Mouse (Mus musculus): ENCODE measurements around the gene Ppp1r2. TPM values are rescaled to one million over a fixed set of nuclear protein-coding genes. Genes with fewer than 3 reads are reported as not detected.

Gene Ppp1r2
- polyA plus RNA-seq, 1 experiment from 2014 or later: 86.4 TPM

GRCm38 (mm10) chr16:31299164-31299959 is 24.3 kb upstream of the Ppp1r2 start:
- WGBS: 32% methylated on average over 11 of the region's 11 CpGs
- peaks cover 16% of the 10 kb centered on the region for H3K4me1 ChIP-seq (ENCODE audit: control insufficient read depth, insufficient read depth, low read length)
- no peak overlapping the region for H3K4me3 ChIP-seq (replicated peaks; ENCODE audit: low read length)
- no peaks in the 10 kb centered on the region for H3K27me3 ChIP-seq (ENCODE audit: control insufficient read depth, insufficient read depth, low read length)
- H3K9ac ChIP-seq (ENCODE audit: low read length): no peak overlapping the region
- H3K4me2 ChIP-seq (ENCODE audit: low read depth, low read length): no peak overlapping the region
- no peak overlapping the region for H3K27ac ChIP-seq (ENCODE audit: low read length)
- H3K9me3 ChIP-seq (replicated peaks; ENCODE audit: control insufficient read depth, low read length): no peaks in the 10 kb centered on the region
- ATAC-seq (ENCODE audit: insufficient read depth, low FRiP score): no peak
- no peaks in the 10 kb centered on the region for H3K36me3 ChIP-seq (ENCODE audit: control insufficient read depth, insufficient read depth, low read length)

GRCm38 (mm10) chr16:31297113-31297512 is 22.0 kb upstream of the Ppp1r2 start:
- no peak for ATAC-seq (ENCODE audit: insufficient read depth, low FRiP score)

GRCm38 (mm10) chr16:31293761-31294160 is 18.7 kb upstream of the Ppp1r2 start:
- H3K4me2 ChIP-seq (ENCODE audit: low read depth, low read length): no peak overlapping the region
- no peaks in the 10 kb centered on the region for H3K9me3 ChIP-seq (replicated peaks; ENCODE audit: control insufficient read depth, low read length)
- WGBS: 56% methylated on average over 4 of the region's 4 CpGs
- no peak overlapping the region for H3K27ac ChIP-seq (ENCODE audit: low read length)
- ATAC-seq (ENCODE audit: insufficient read depth, low FRiP score): no peak
- peaks cover 10% of the 10 kb centered on the region for H3K4me1 ChIP-seq (ENCODE audit: control insufficient read depth, insufficient read depth, low read length)
- no peaks in the 10 kb centered on the region for H3K36me3 ChIP-seq (ENCODE audit: control insufficient read depth, insufficient read depth, low read length)
- no peaks in the 10 kb centered on the region for H3K27me3 ChIP-seq (ENCODE audit: control insufficient read depth, insufficient read depth, low read length)
- no peak overlapping the region for H3K4me3 ChIP-seq (replicated peaks; ENCODE audit: low read length)
- no peak overlapping the region for H3K9ac ChIP-seq (ENCODE audit: low read length)

More at GRCm38 (mm10) chr16:31297113-31297512, 22.0 kb upstream of the Ppp1r2 start:
- Histone ChIP-seq H3K4me3 (replicated peaks; ENCODE audit: low read length) (no peak overlapping the region), H3K4me2 (ENCODE audit: low read depth, low read length) (no peak overlapping the region), H3K9ac (ENCODE audit: low read length) (no peak overlapping the region), H3K9me3 (replicated peaks; ENCODE audit: control insufficient read depth, low read length) (no peaks in the 10 kb centered on the region), H3K27me3 (ENCODE audit: control insufficient read depth, insufficient read depth, low read length) (no peaks in the 10 kb centered on the region), H3K27ac (ENCODE audit: low read length) (no peak overlapping the region), H3K36me3 (ENCODE audit: control insufficient read depth, insufficient read depth, low read length) (no peaks in the 10 kb centered on the region), H3K4me1 (ENCODE audit: control insufficient read depth, insufficient read depth, low read length) (peaks cover 16% of the 10 kb centered on the region)
- WGBS: 88% methylated on average over 7 of the region's 7 CpGs

- Histone ChIP-seq H3K4me2 (ENCODE audit: low read depth, low read length) (peak overlapping the region; percentile 31; the same call in 1 of the 2 replicates), H3K9ac (ENCODE audit: low read length) (no peak overlapping the region), H3K27ac (ENCODE audit: low read length) (peak overlapping the region; percentile 86), H3K9me3 (replicated peaks; ENCODE audit: control insufficient read depth, low read length) (no peaks in the 10 kb centered on the region), H3K36me3 (ENCODE audit: control insufficient read depth, insufficient read depth, low read length) (no peaks in the 10 kb centered on the region), H3K27me3 (ENCODE audit: control insufficient read depth, insufficient read depth, low read length) (no peaks in the 10 kb centered on the region), H3K4me1 (ENCODE audit: control insufficient read depth, insufficient read depth, low read length) (peaks cover 10% of the 10 kb centered on the region), H3K4me3 (replicated peaks; ENCODE audit: low read length) (no peak overlapping the region)
- WGBS: 64% methylated on average over 7 of the region's 7 CpGs
- ATAC-seq (ENCODE audit: insufficient read depth, low FRiP score): 0 out of 2 replicates have a peak, but pooled peaks have one; percentile 45
Observed at GRCm38 (mm10) chr16:31290751-31291365, 15.8 kb upstream of the Ppp1r2 start.

- Histone ChIP-seq H3K36me3 (ENCODE audit: control insufficient read depth, insufficient read depth, low read length) (no peaks in the 10 kb centered on the region), H3K4me1 (ENCODE audit: control insufficient read depth, insufficient read depth, low read length) (peaks cover 10% of the 10 kb centered on the region), H3K4me3 (replicated peaks; ENCODE audit: low read length) (no peak overlapping the region), H3K4me2 (ENCODE audit: low read depth, low read length) (peak overlapping the region; percentile 31; the same call in 1 of the 2 replicates), H3K9ac (ENCODE audit: low read length) (no peak overlapping the region), H3K9me3 (replicated peaks; ENCODE audit: control insufficient read depth, low read length) (no peaks in the 10 kb centered on the region), H3K27ac (ENCODE audit: low read length) (peak overlapping the region; percentile 86), H3K27me3 (ENCODE audit: control insufficient read depth, insufficient read depth, low read length) (no peaks in the 10 kb centered on the region)
- 29% methylated on average over 10 of the region's 10 CpGs for WGBS
- peak; percentile 80 for ATAC-seq (ENCODE audit: insufficient read depth, low FRiP score)
Observed at GRCm38 (mm10) chr16:31290281-31290680, 15.2 kb upstream of the Ppp1r2 start.

- 71% methylated on average over 3 of the region's 3 CpGs for WGBS
- no peak overlapping the region for H3K9ac ChIP-seq (ENCODE audit: low read length)
Observed at GRCm38 (mm10) chr16:31287712-31288111, 12.6 kb upstream of the Ppp1r2 start.

GRCm38 (mm10) chr16:31286801-31287488 is 11.9 kb upstream of the Ppp1r2 start:
- Histone ChIP-seq H3K9ac (ENCODE audit: low read length) (no peak overlapping the region), H3K4me3 (replicated peaks; ENCODE audit: low read length) (no peak overlapping the region), H3K4me2 (ENCODE audit: low read depth, low read length) (no peak overlapping the region), H3K4me1 (ENCODE audit: control insufficient read depth, insufficient read depth, low read length) (peaks cover 10% of the 10 kb centered on the region), H3K9me3 (replicated peaks; ENCODE audit: control insufficient read depth, low read length) (no peaks in the 10 kb centered on the region), H3K27ac (ENCODE audit: low read length) (no peak overlapping the region), H3K36me3 (ENCODE audit: control insufficient read depth, insufficient read depth, low read length) (no peaks in the 10 kb centered on the region), H3K27me3 (ENCODE audit: control insufficient read depth, insufficient read depth, low read length) (no peaks in the 10 kb centered on the region)
- 87% methylated on average over 11 of the region's 11 CpGs for WGBS
- ATAC-seq (ENCODE audit: insufficient read depth, low FRiP score): no peak

More at GRCm38 (mm10) chr16:31287712-31288111, 12.6 kb upstream of the Ppp1r2 start:
- Histone ChIP-seq H3K27ac (ENCODE audit: low read length) (no peak overlapping the region), H3K9me3 (replicated peaks; ENCODE audit: control insufficient read depth, low read length) (no peaks in the 10 kb centered on the region), H3K4me1 (ENCODE audit: control insufficient read depth, insufficient read depth, low read length) (peaks cover 10% of the 10 kb centered on the region), H3K4me3 (replicated peaks; ENCODE audit: low read length) (no peak overlapping the region), H3K36me3 (ENCODE audit: control insufficient read depth, insufficient read depth, low read length) (no peaks in the 10 kb centered on the region), H3K27me3 (ENCODE audit: control insufficient read depth, insufficient read depth, low read length) (no peaks in the 10 kb centered on the region), H3K4me2 (ENCODE audit: low read depth, low read length) (no peak overlapping the region)
- no peak for ATAC-seq (ENCODE audit: insufficient read depth, low FRiP score)

GRCm38 (mm10) chr16:31281981-31282380 is 6.9 kb upstream of the Ppp1r2 start:
- H3K4me1 ChIP-seq (ENCODE audit: control insufficient read depth, insufficient read depth, low read length): 0 out of 2 replicates have a peak, but pooled peaks cover 2% of the 10 kb centered on the region
- no peak overlapping the region for H3K4me2 ChIP-seq (ENCODE audit: low read depth, low read length)
- H3K9ac ChIP-seq (ENCODE audit: low read length): no peak overlapping the region
- no peaks in the 10 kb centered on the region for H3K27me3 ChIP-seq (ENCODE audit: control insufficient read depth, insufficient read depth, low read length)
- H3K36me3 ChIP-seq (ENCODE audit: control insufficient read depth, insufficient read depth, low read length): no peaks in the 10 kb centered on the region
- H3K9me3 ChIP-seq (replicated peaks; ENCODE audit: control insufficient read depth, low read length): no peaks in the 10 kb centered on the region
- no peak for ATAC-seq (ENCODE audit: insufficient read depth, low FRiP score)
- no peak overlapping the region for H3K27ac ChIP-seq (ENCODE audit: low read length)
- 85% methylated on average over 2 of the region's 2 CpGs for WGBS
- no peak overlapping the region for H3K4me3 ChIP-seq (replicated peaks; ENCODE audit: low read length)

GRCm38 (mm10) chr16:31280176-31280575 is 5.1 kb upstream of the Ppp1r2 start:
- no peak for ATAC-seq (ENCODE audit: insufficient read depth, low FRiP score)
- Histone ChIP-seq H3K4me3 (replicated peaks; ENCODE audit: low read length) (no peak overlapping the region), H3K9ac (ENCODE audit: low read length) (no peak overlapping the region), H3K27me3 (ENCODE audit: control insufficient read depth, insufficient read depth, low read length) (no peaks in the 10 kb centered on the region), H3K4me1 (ENCODE audit: control insufficient read depth, insufficient read depth, low read length) (0 out of 2 replicates have a peak, but pooled peaks cover 6% of the 10 kb centered on the region), H3K9me3 (replicated peaks; ENCODE audit: control insufficient read depth, low read length) (no peaks in the 10 kb centered on the region), H3K36me3 (ENCODE audit: control insufficient read depth, insufficient read depth, low read length) (no peaks in the 10 kb centered on the region), H3K27ac (ENCODE audit: low read length) (no peak overlapping the region), H3K4me2 (ENCODE audit: low read depth, low read length) (no peak overlapping the region)
- WGBS: 90% methylated on average over 4 of the region's 4 CpGs

All from stomach, embryonic 16.5 days (tissue).